Mouse (Mus musculus): Measurements from ENCODE around the gene Cep131.

- TF ChIP-seq CTCF (conservative IDR thresholded peaks at IDR 0.05; ENCODE audit: low read length) (no peak), NANOG (IDR thresholded peaks at IDR 0.05; ENCODE audit: borderline replicate concordance, low read length) (no peak), POU5F1 (IDR thresholded peaks at IDR 0.05; ENCODE audit: borderline replicate concordance, low read length) (no peak)
Measured at GRCm38 (mm10) chr11:120041191-120042123, 45.2 kb downstream of the Cep131 start.
